Mouse (Mus musculus) MEL (cell line): ENCODE results near the gene Vdr.

Experiments
- CTCF ChIP-seq, 3 experiments: IDR thresholded peaks in 2 of 3; conservative IDR thresholded peaks in 1 of 3; 2 replicates each; pipeline ENCODE4 v1.5.1; 2011 to 2012; ENCODE audit warnings: low read length in 3 of 3, low read depth in 2 of 3, mild to moderate bottlenecking in 2 of 3, improper control_type of control experiment in 1 of 3, inconsistent platforms in 1 of 3, mixed read lengths in 1 of 3, moderate library complexity in 1 of 3; ENCODE audit not compliant: control insufficient read depth in 1 of 3, insufficient read depth in 1 of 3, poor library complexity in 1 of 3, severe bottlenecking in 1 of 3
- EP300 ChIP-seq, 2 experiments: IDR thresholded peaks; 2 replicates each; pipeline ENCODE4 v1.6.1; 2011; ENCODE audit warnings: improper control_type of control experiment in 2 of 2, low read length in 2 of 2, low read depth in 1 of 2, mild to moderate bottlenecking in 1 of 2
- NELFE ChIP-seq: IDR thresholded peaks from 2 replicates; pipeline ENCODE4 v1.6.1; 2011; ENCODE audit warnings: low read depth, low read length, improper control_type of control experiment
- TAL1 ChIP-seq: IDR thresholded peaks from 2 replicates; pipeline ENCODE4 v1.6.1; 2012; ENCODE audit warnings: mild to moderate bottlenecking, inconsistent platforms, low read length, moderate library complexity, mixed read lengths

- TF ChIP-seq CTCF (IDR thresholded peaks at IDR 0.05 in 2 of 3, conservative IDR thresholded peaks at IDR 0.05 in 1 of 3; ENCODE audit: control insufficient read depth in 1 of 3, insufficient read depth in 1 of 3, low read depth in 2 of 3, low read length in 3 of 3, poor library complexity in 1 of 3, severe bottlenecking in 1 of 3) = peak in 2 of 3 experiments; percentile 75 to 88; a peak in 4 of 6 replicates
- no peak for TF ChIP-seq NELFE
- TF ChIP-seq EP300 (IDR thresholded peaks at IDR 0.05; ENCODE audit: low read depth in 1 of 2, low read length in 2 of 2) = no peak
- TF ChIP-seq TAL1 = no peak
Observed at GRCm38 (mm10) chr15:97850441-97850840, 60.0 kb downstream of the Vdr start.
